Mouse (Mus musculus) ES-E14 (cell line): Measurements from ENCODE around the gene Cib3.

Source experiments
- CHD2 ChIP-seq: IDR thresholded peaks from 2 replicates; pipeline ENCODE4 v1.6.1; 2014; ENCODE audit warnings: mild to moderate bottlenecking, low read depth, low read length, inconsistent platforms
- HCFC1 ChIP-seq: IDR thresholded peaks from 2 replicates; pipeline ENCODE4 v1.6.1; 2012; ENCODE audit warnings: low read length, inconsistent platforms, borderline replicate concordance; ENCODE audit not compliant: insufficient read depth
- MAFK ChIP-seq: IDR thresholded peaks from 2 replicates; pipeline ENCODE4 v1.6.1; 2014; ENCODE audit warnings: mild to moderate bottlenecking, low read depth, low read length, inconsistent platforms; ENCODE audit not compliant: insufficient read depth
- ZC3H11A ChIP-seq: IDR thresholded peaks from 2 replicates; pipeline ENCODE4 v1.6.1; 2012; ENCODE audit warnings: low read depth, mild to moderate bottlenecking, inconsistent platforms, low read length, borderline replicate concordance
- ZNF384 ChIP-seq: IDR thresholded peaks from 2 replicates; pipeline ENCODE4 v1.6.1; 2012; ENCODE audit warnings: low read depth, low read length, inconsistent platforms

DNA sequence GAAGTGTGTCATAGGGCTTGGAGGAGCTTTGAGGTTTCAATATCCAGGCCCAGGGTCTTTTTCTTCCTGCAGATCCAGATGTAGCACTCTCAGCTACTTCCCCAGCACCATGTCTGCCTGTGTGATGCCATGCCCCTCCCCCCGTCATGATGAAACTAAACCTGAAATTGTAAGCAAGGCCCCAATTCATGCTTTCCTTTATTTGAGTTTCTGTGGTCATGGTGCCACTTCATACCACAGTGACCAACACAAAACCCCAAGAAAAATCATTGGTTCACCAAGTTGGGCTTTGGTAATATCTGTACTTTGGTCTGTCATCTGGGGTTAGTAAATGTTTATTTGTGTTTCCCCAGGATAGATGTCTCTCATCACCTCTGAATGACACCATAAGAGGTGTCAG lies 4.1 kb downstream of the Cib3 start:
- no peak for TF ChIP-seq MAFK
- no peak for TF ChIP-seq ZNF384
- no peak for TF ChIP-seq CHD2
- TF ChIP-seq HCFC1 = no peak
- no peak for TF ChIP-seq ZC3H11A
